Mouse (Mus musculus) lung, adult 2 months (tissue): ENCODE results near the gene Adgrg3.

Experiments used
- CTCF ChIP-seq: fragments of 200-500 bp; IDR thresholded peaks from 2 replicates; pipeline ENCODE4 v1.5.1; 2011; ENCODE audit warnings: mild to moderate bottlenecking, low read length, control low read depth; ENCODE audit not compliant: insufficient read depth
- POLR2A ChIP-seq: fragments of 200-500 bp; IDR thresholded peaks from 2 replicates; pipeline ENCODE4 v1.6.1; 2011; ENCODE audit warnings: low read depth, mild to moderate bottlenecking, control low read depth, low read length, borderline replicate concordance; ENCODE audit errors: extremely low read depth

GRCm38 (mm10) chr8:95085432-95086141 lies 68.1 kb downstream of the Adgrg3 start:
- TF ChIP-seq CTCF (no peak), POLR2A (no peak)
